ENCODE assay signal across 21 mouse cellular contexts in the genomic region with DNA sequence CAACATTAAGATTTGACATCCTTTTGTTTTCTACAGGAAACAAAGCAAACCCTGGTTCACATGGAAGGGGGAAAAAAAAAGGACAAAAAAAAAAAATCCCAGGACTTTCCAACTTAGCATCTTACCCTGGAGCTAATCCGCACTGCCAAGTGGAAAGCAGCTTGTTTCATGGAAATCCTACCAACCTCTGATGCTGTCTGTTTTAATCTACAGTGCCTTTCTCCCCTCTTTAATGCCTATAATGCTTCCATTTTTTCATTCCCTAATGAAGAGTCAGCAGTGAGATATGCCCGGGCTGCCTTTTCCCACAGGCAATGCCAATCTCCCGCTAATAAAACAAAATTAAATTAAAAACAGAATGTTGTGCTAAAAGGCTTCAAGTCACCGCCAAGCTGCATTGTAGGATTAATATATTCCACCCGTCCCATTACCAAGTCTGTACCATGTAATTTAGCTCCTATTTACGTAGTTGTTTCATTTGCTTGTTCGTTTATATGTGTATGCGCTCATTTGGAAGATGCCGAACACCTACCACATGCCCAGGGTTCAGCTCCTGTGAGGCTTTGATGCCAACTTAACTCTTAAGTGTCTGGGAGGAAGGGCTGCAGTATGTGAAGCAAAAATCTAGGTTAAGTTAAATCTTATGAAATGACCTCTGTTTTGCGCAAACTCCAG. TPM values are rescaled to one million over a fixed set of nuclear protein-coding genes. Genes with fewer than 3 reads are reported as not detected.
DNase-seq lines count a peak whose midpoint lies in the region; ATAC-seq lines count a peak whose summit lies in the region.
"Had no signal": no experiment of that assay in that cellular context is flagged by ENCODE, and none has a peak within 500 bp of the region (broad histone marks: within the 10 kb centered on the region; RNA-seq: fewer than 3 reads in every experiment).

No protein-coding gene starts in this region.

- no peak overlapping the region for H3K27ac ChIP-seq in hindbrain, embryonic 13.5 days
- H3K27ac ChIP-seq in hindbrain, embryonic 10.5 days = no peak overlapping the region
- no peak overlapping the region for H3K27ac ChIP-seq in forebrain, embryonic 16.5 days (ENCODE audit: low read length)
- H3K27ac ChIP-seq in hindbrain, embryonic 16.5 days (ENCODE audit: low read depth, low read length) = 0 out of 2 replicates have a peak overlapping the region, but pooled peaks have one; percentile 3
- H3K27ac ChIP-seq in neural tube, embryonic 14.5 days (ENCODE audit: low read depth, low read length) = no peak overlapping the region
- H3K27ac ChIP-seq: heart, embryonic 13.5 days; liver, embryonic 12.5 days; stomach, embryonic 15.5 days had no signal

- ATAC-seq in hindbrain, embryonic 13.5 days (ENCODE audit: low FRiP score) = peak; percentile 68
- ATAC-seq in forebrain, embryonic 16.5 days = peak; percentile 75
- ATAC-seq in hindbrain, embryonic 16.5 days = peak; percentile 74
- peak; percentile 70; the same call in 1 of the 2 replicates for ATAC-seq in neural tube, embryonic 14.5 days (ENCODE audit: low read depth)
- ATAC-seq: liver, embryonic 12.5 days had no signal

- no peaks in the 10 kb centered on the region for H3K27me3 ChIP-seq in hindbrain, embryonic 13.5 days
- no peaks in the 10 kb centered on the region for H3K27me3 ChIP-seq in hindbrain, embryonic 10.5 days (ENCODE audit: insufficient read depth, poor library complexity, severe bottlenecking)
- no peaks in the 10 kb centered on the region for H3K27me3 ChIP-seq in forebrain, embryonic 16.5 days (replicated peaks; ENCODE audit: control insufficient read depth, insufficient read depth, low read length)
- no peaks in the 10 kb centered on the region for H3K27me3 ChIP-seq in hindbrain, embryonic 16.5 days (replicated peaks; ENCODE audit: control insufficient read depth, insufficient read depth, low read length)
- no peaks in the 10 kb centered on the region for H3K27me3 ChIP-seq in neural tube, embryonic 14.5 days (ENCODE audit: control insufficient read depth, insufficient read depth, low read length)
- H3K27me3 ChIP-seq: heart, embryonic 13.5 days; liver, embryonic 12.5 days; stomach, embryonic 15.5 days had no signal

- no peak for DNase-seq in hindbrain, embryonic 10.5 days (ENCODE audit: low spot score)
- DNase-seq in cerebellum, adult 9-11 months = no peak
- no peak for DNase-seq in embryo, embryonic 10.5 days (ENCODE audit: low spot score)
- DNase-seq: gastrocnemius, postnatal 10 days; heart, adult 11 months; kidney, adult 8-10 months; kidney, postnatal 25 days; lung, adult 2 months; lung, postnatal 36 days; retina, postnatal 1 day; thymus, adult 18-20 months had no signal

- no peaks in the 10 kb centered on the region for H3K9me3 ChIP-seq in hindbrain, embryonic 13.5 days
- no peaks in the 10 kb centered on the region for H3K9me3 ChIP-seq in hindbrain, embryonic 10.5 days
- H3K9me3 ChIP-seq in forebrain, embryonic 16.5 days (ENCODE audit: control insufficient read depth, low read length) = no peaks in the 10 kb centered on the region
- no peaks in the 10 kb centered on the region for H3K9me3 ChIP-seq in hindbrain, embryonic 16.5 days (ENCODE audit: control insufficient read depth, low read length)
- no peaks in the 10 kb centered on the region for H3K9me3 ChIP-seq in neural tube, embryonic 14.5 days (ENCODE audit: control insufficient read depth, low read length)
- H3K9me3 ChIP-seq: heart, embryonic 13.5 days; liver, embryonic 12.5 days; stomach, embryonic 15.5 days had no signal

- H3K4me1 ChIP-seq in hindbrain, embryonic 13.5 days (replicated peaks) = 0 out of 2 replicates have a peak, but pooled peaks cover 3% of the 10 kb centered on the region
- no peaks in the 10 kb centered on the region for H3K4me1 ChIP-seq in hindbrain, embryonic 10.5 days (replicated peaks)
- H3K4me1 ChIP-seq in forebrain, embryonic 16.5 days (replicated peaks; ENCODE audit: control insufficient read depth, insufficient read depth, low read length) = 0 out of 2 replicates have a peak, but pooled peaks cover 3% of the 10 kb centered on the region
- no peaks in the 10 kb centered on the region for H3K4me1 ChIP-seq in hindbrain, embryonic 16.5 days (ENCODE audit: control insufficient read depth, insufficient read depth, low read depth, low read length)
- no peaks in the 10 kb centered on the region for H3K4me1 ChIP-seq in neural tube, embryonic 14.5 days (ENCODE audit: control insufficient read depth, insufficient read depth, low read length)
- H3K4me1 ChIP-seq: heart, embryonic 13.5 days; liver, embryonic 12.5 days; stomach, embryonic 15.5 days had no signal

- no peak overlapping the region for H3K9ac ChIP-seq in hindbrain, embryonic 13.5 days
- no peak overlapping the region for H3K9ac ChIP-seq in forebrain, embryonic 16.5 days (replicated peaks; ENCODE audit: low read depth, low read length)
- no peak overlapping the region for H3K9ac ChIP-seq in hindbrain, embryonic 16.5 days (ENCODE audit: low read depth, low read length)
- H3K9ac ChIP-seq in neural tube, embryonic 14.5 days (replicated peaks; ENCODE audit: low read depth, low read length) = no peak overlapping the region
- H3K9ac ChIP-seq: heart, embryonic 13.5 days; liver, embryonic 12.5 days; stomach, embryonic 15.5 days had no signal

- H3K4me3 ChIP-seq in hindbrain, embryonic 13.5 days = no peak overlapping the region
- H3K4me3 ChIP-seq in hindbrain, embryonic 10.5 days = no peak overlapping the region
- H3K4me3 ChIP-seq in forebrain, embryonic 16.5 days (replicated peaks; ENCODE audit: low read length) = no peak overlapping the region
- H3K4me3 ChIP-seq in hindbrain, embryonic 16.5 days (ENCODE audit: low read length) = no peak overlapping the region
- H3K4me3 ChIP-seq in neural tube, embryonic 14.5 days (ENCODE audit: low read depth, low read length) = no peak overlapping the region
- H3K4me3 ChIP-seq: heart, embryonic 13.5 days; liver, embryonic 12.5 days; myocyte; stomach, embryonic 15.5 days had no signal

- 0 out of 2 replicates have a peak overlapping the region, but pooled peaks have one; percentile 4 for H3K4me2 ChIP-seq in hindbrain, embryonic 13.5 days
- peak overlapping the region; percentile 35 for H3K4me2 ChIP-seq in forebrain, embryonic 16.5 days (ENCODE audit: low read length)
- peak overlapping the region; percentile 32 for H3K4me2 ChIP-seq in hindbrain, embryonic 16.5 days (ENCODE audit: low read length)
- no peak overlapping the region for H3K4me2 ChIP-seq in neural tube, embryonic 14.5 days (ENCODE audit: low read depth, low read length)
- H3K4me2 ChIP-seq: heart, embryonic 13.5 days; liver, embryonic 12.5 days; stomach, embryonic 15.5 days had no signal

- H3K36me3 ChIP-seq in hindbrain, embryonic 13.5 days = no peaks in the 10 kb centered on the region
- H3K36me3 ChIP-seq in hindbrain, embryonic 10.5 days = no peaks in the 10 kb centered on the region
- H3K36me3 ChIP-seq in forebrain, embryonic 16.5 days (ENCODE audit: control insufficient read depth, insufficient read depth) = no peaks in the 10 kb centered on the region
- H3K36me3 ChIP-seq in hindbrain, embryonic 16.5 days (ENCODE audit: control insufficient read depth, insufficient read depth, low read length) = no peaks in the 10 kb centered on the region
- H3K36me3 ChIP-seq in neural tube, embryonic 14.5 days (ENCODE audit: control insufficient read depth, insufficient read depth, low read length) = no peaks in the 10 kb centered on the region
- H3K36me3 ChIP-seq: heart, embryonic 13.5 days; liver, embryonic 12.5 days; stomach, embryonic 15.5 days had no signal

- 62% methylated on average over 10 of the region's 10 CpGs for WGBS in hindbrain, embryonic 13.5 days
- WGBS in hindbrain, embryonic 10.5 days = 85% methylated on average over 10 of the region's 10 CpGs
- 28% methylated on average over 10 of the region's 10 CpGs for whole genome bisulfite sequencing in forebrain, embryonic 16.5 days
- WGBS in hindbrain, embryonic 16.5 days = 56% methylated on average over 10 of the region's 10 CpGs
- 62% methylated on average over 10 of the region's 10 CpGs for WGBS in neural tube, embryonic 14.5 days

RNA-seq across cellular contexts. Expression of a gene that starts 24.1 kb away (rescaled TPM):
- 3.7 and 4.7 TPM in 2 replicates for polyA plus RNA-seq in hindbrain, embryonic 13.5 days (2015; fragmentation: Nextera tagmentation; extraction: Ambion mirVana)
- polyA plus RNA-seq in hindbrain, embryonic 10.5 days (2016; fragmentation: Nextera tagmentation; extraction: Ambion mirVana) = 3.4 and 3.8 TPM in 2 replicates
- polyA plus RNA-seq in forebrain, embryonic 16.5 days (2015; fragmentation: Nextera tagmentation; extraction: Ambion mirVana) = 1.6 TPM in 2 replicates
- 3.2 and 3.4 TPM in 2 replicates for polyA plus RNA-seq in hindbrain, embryonic 16.5 days (2015; fragmentation: Nextera tagmentation; extraction: Ambion mirVana)
- polyA plus RNA-seq in neural tube, embryonic 14.5 days (2014; fragmentation: Nextera tagmentation; extraction: Ambion mirVana) = 2.3 and 4.3 TPM in 2 replicates

RNA-seq across cellular contexts. Expression of a gene that starts 53.4 kb away (rescaled TPM):
- polyA plus RNA-seq in hindbrain, embryonic 13.5 days (2015; fragmentation: Nextera tagmentation; extraction: Ambion mirVana) = not detected in 2 replicates
- polyA plus RNA-seq in hindbrain, embryonic 10.5 days (2016; fragmentation: Nextera tagmentation; extraction: Ambion mirVana) = not detected in 2 replicates
- not detected in 2 replicates for polyA plus RNA-seq in forebrain, embryonic 16.5 days (2015; fragmentation: Nextera tagmentation; extraction: Ambion mirVana)
- not detected in 2 replicates for polyA plus RNA-seq in hindbrain, embryonic 16.5 days (2015; fragmentation: Nextera tagmentation; extraction: Ambion mirVana)
- polyA plus RNA-seq in neural tube, embryonic 14.5 days (2014; fragmentation: Nextera tagmentation; extraction: Ambion mirVana) = not detected in 2 replicates
- polyA plus RNA-seq: C2C12; frontal cortex, adult 2 months; heart, embryonic 13.5 days; lung, adult 2 months; myocyte had no signal
